Mouse (Mus musculus): Measurements from ENCODE around the gene Tomm7. TPM values are rescaled to one million over a fixed set of nuclear protein-coding genes. Genes with fewer than 3 reads are reported as not detected.
"Not testable (repeated sequence)": the region's sequence is repeated elsewhere in the genome, so short reads cannot be mapped to it uniquely, and the experiment has no call there.

Tomm7 gene
- 10 to 100 TPM; 77.6 to 85.5 TPM for total RNA-seq (2021)
- long read RNA-seq, experiment 1, transcript Tomm7-201 (3 exons, 1,125 nt), result major isoform, 41 of 42 reads
- long read RNA-seq, experiment 1, partial matches to known transcripts, result 0 of 42 reads
- long read RNA-seq, experiment 1, other reads (novel, unspliced or antisense), result 1 of 42 reads
- long read RNA-seq, experiment 2, transcript Tomm7-201 (3 exons, 1,125 nt), result major isoform, 93 of 99 reads
- long read RNA-seq, experiment 2, partial matches to known transcripts, result 1 of 99 reads
- long read RNA-seq, experiment 2, other reads (novel, unspliced or antisense), result 5 of 99 reads

- peak; percentile 94 to 98 for DNase-seq (ENCODE audit: low spot score in 2 of 2)
Observed at GRCm38 (mm10) chr5:23843674-23844530, at the start of gene Tomm7. Gene Tomm7 (minus strand): TSS chr5:23844161.

- DNase-seq (ENCODE audit: low spot score in 2 of 2), result no peak
Observed at GRCm38 (mm10) chr5:23893156-23893863, 49.3 kb upstream of the Tomm7 start.

GRCm38 (mm10) chr5:23890734-23891133 is 46.8 kb upstream of the Tomm7 start:
- peak; percentile 39 to 67 for DNase-seq (ENCODE audit: low spot score in 2 of 2)

- no peak for DNase-seq (ENCODE audit: low spot score in 2 of 2)
Observed at GRCm38 (mm10) chr5:23889461-23889860, 45.5 kb upstream of the Tomm7 start.

- no peak for DNase-seq (ENCODE audit: low spot score in 2 of 2)
Observed at GRCm38 (mm10) chr5:23887111-23887510, 43.1 kb upstream of the Tomm7 start.

GRCm38 (mm10) chr5:23874457-23874856 is 30.5 kb upstream of the Tomm7 start:
- DNase-seq (ENCODE audit: low spot score in 2 of 2), result no peak

GRCm38 (mm10) chr5:23872586-23872985 is 28.6 kb upstream of the Tomm7 start:
- DNase-seq (ENCODE audit: low spot score in 2 of 2), result no peak

GRCm38 (mm10) chr5:23871323-23871722 is 27.4 kb upstream of the Tomm7 start:
- DNase-seq (ENCODE audit: low spot score in 2 of 2), result not testable (repeated sequence)

GRCm38 (mm10) chr5:23865941-23866340 is 22.0 kb upstream of the Tomm7 start:
- DNase-seq (ENCODE audit: low spot score in 2 of 2), result no peak

- DNase-seq (ENCODE audit: low spot score in 2 of 2), result no peak
Observed at GRCm38 (mm10) chr5:23864054-23864965, 20.3 kb upstream of the Tomm7 start.

GRCm38 (mm10) chr5:23863166-23864053 is 19.4 kb upstream of the Tomm7 start:
- DNase-seq (ENCODE audit: low spot score in 2 of 2), result no peak

- no peak for DNase-seq (ENCODE audit: low spot score in 2 of 2)
Observed at GRCm38 (mm10) chr5:23862291-23862690, 18.3 kb upstream of the Tomm7 start.

- DNase-seq (ENCODE audit: low spot score in 2 of 2), result no peak
Observed at GRCm38 (mm10) chr5:23861721-23862120, 17.8 kb upstream of the Tomm7 start.

- DNase-seq (ENCODE audit: low spot score in 2 of 2), result no peak
Observed at GRCm38 (mm10) chr5:23859896-23860295, 15.9 kb upstream of the Tomm7 start.

GRCm38 (mm10) chr5:23859087-23859718 is 15.2 kb upstream of the Tomm7 start:
- DNase-seq (ENCODE audit: low spot score in 2 of 2), result no peak

GRCm38 (mm10) chr5:23858643-23859042 is 14.7 kb upstream of the Tomm7 start:
- DNase-seq (ENCODE audit: low spot score in 2 of 2), result no peak

- no peak for DNase-seq (ENCODE audit: low spot score in 2 of 2)
Observed at GRCm38 (mm10) chr5:23858001-23858400, 14.0 kb upstream of the Tomm7 start.

- DNase-seq (ENCODE audit: low spot score in 2 of 2), result no peak
Observed at GRCm38 (mm10) chr5:23857189-23857588, 13.2 kb upstream of the Tomm7 start.

- DNase-seq (ENCODE audit: low spot score in 2 of 2), result no peak
Observed at GRCm38 (mm10) chr5:23856164-23856563, 12.2 kb upstream of the Tomm7 start.

All from layer of hippocampus, postnatal 14 days (tissue).